Mouse (Mus musculus) liver, embryonic 16.5 days (tissue): ENCODE data around the gene Ulk4. TPM values are rescaled to one million over a fixed set of nuclear protein-coding genes. Genes with fewer than 3 reads are reported as not detected.
"Not testable (repeated sequence)": the region's sequence is repeated elsewhere in the genome, so short reads cannot be mapped to it uniquely, and the experiment has no call there.

Experiments used
- ATAC-seq: fragments of 200-750 bp; cut with Nextera tagmentation; 2 replicates; pipeline ENCODE4 v1.8.0; 2017; ENCODE audit warnings: low read depth, mild to moderate bottlenecking, moderate number of reproducible peaks, moderate library complexity
- H3K27ac ChIP-seq: fragments of 300-500 bp; sonication (generic); 2 replicates; pipeline ENCODE4 v1.5.1; 2014; ENCODE audit warnings: mild to moderate bottlenecking, low read length
- H3K27me3 ChIP-seq: fragments of 300-500 bp; sonication (generic); 2 replicates; pipeline ENCODE4 v1.6.1; 2014; ENCODE audit warnings: low read depth, low read length, mixed read lengths; ENCODE audit not compliant: control insufficient read depth, insufficient read depth
- H3K36me3 ChIP-seq: fragments of 300-500 bp; sonication (generic); 2 replicates; pipeline ENCODE4 v1.6.1; 2014; ENCODE audit warnings: mild to moderate bottlenecking; ENCODE audit not compliant: control insufficient read depth, insufficient read depth
- H3K4me1 ChIP-seq: fragments of 300-500 bp; sonication (generic); 2 replicates; pipeline ENCODE4 v1.6.1; 2014; ENCODE audit warnings: low read depth, low read length, mixed read lengths; ENCODE audit not compliant: control insufficient read depth
- H3K4me2 ChIP-seq: fragments of 300-500 bp; sonication (generic); 2 replicates; pipeline ENCODE4 v1.6.1; 2014; ENCODE audit warnings: low read depth, low read length, mixed read lengths
- H3K4me3 ChIP-seq: fragments of 300-500 bp; sonication (generic); 2 replicates; pipeline ENCODE4 v1.5.1; 2014; ENCODE audit warnings: low read depth, mild to moderate bottlenecking, low read length
- H3K9ac ChIP-seq: fragments of 300-500 bp; sonication (generic); 2 replicates; pipeline ENCODE4 v1.6.1; 2014; ENCODE audit warnings: low read depth, low read length
- H3K9me3 ChIP-seq: fragments of 300-500 bp; sonication (generic); replicated peaks from 2 replicates; pipeline ENCODE4 v1.6.1; 2016; ENCODE audit warnings: low read length; ENCODE audit not compliant: control insufficient read depth
- WGBS: fragments of 180-500 bp; shearing (Covaris S2); extraction: QIAGEN DNeasy Blood & Tissue Kit; methylation state at CpG from one replicate; pipeline ENCODE4 v1.1.7; 2014; ENCODE audit not compliant: insufficient replicate concordance; 5-methylcytosine and 5-hydroxymethylcytosine counted together
- polyA plus RNA-seq: library from polyadenylated mRNA; unstranded; fragments of >200 nt; fragmentation: Nextera tagmentation; extraction: Ambion mirVana; gene quantifications from 2 replicates; pipeline ENCODE4 v1.2.1, GENCODE M21; 2015

Ulk4 gene
- polyA plus RNA-seq, 1 experiment from 2014 or later, result 30.8 TPM

- Histone ChIP-seq H3K4me3 (no peak overlapping the region), H3K27me3 (no peaks in the 10 kb centered on the region), H3K36me3 (no peaks in the 10 kb centered on the region), H3K9ac (no peak overlapping the region), H3K27ac (no peak overlapping the region), H3K4me1 (no peaks in the 10 kb centered on the region), H3K9me3 (no peaks in the 10 kb centered on the region), H3K4me2 (no peak overlapping the region)
- ATAC-seq, result no peak
- WGBS, result 55% methylated on average over 12 of the region's 12 CpGs
Observed at GRCm38 (mm10) chr9:121061820-121062623, 215.0 kb downstream of the Ulk4 start.

GRCm38 (mm10) chr9:121060331-121060730 lies 216.7 kb downstream of the Ulk4 start:
- Histone ChIP-seq H3K4me2 (no peak overlapping the region), H3K4me3 (no peak overlapping the region), H3K4me1 (no peaks in the 10 kb centered on the region), H3K27ac (no peak overlapping the region), H3K36me3 (no peaks in the 10 kb centered on the region), H3K27me3 (no peaks in the 10 kb centered on the region), H3K9me3 (no peaks in the 10 kb centered on the region), H3K9ac (no peak overlapping the region)
- no peak for ATAC-seq
- WGBS, result 64% methylated on average over 8 of the region's 8 CpGs

GRCm38 (mm10) chr9:121059286-121059685 lies 217.7 kb downstream of the Ulk4 start:
- H3K36me3 ChIP-seq, result no peaks in the 10 kb centered on the region
- no peak overlapping the region for H3K4me2 ChIP-seq
- WGBS, result 77% methylated on average over 3 of the region's 3 CpGs
- no peaks in the 10 kb centered on the region for H3K9me3 ChIP-seq
- H3K27ac ChIP-seq, result no peak overlapping the region
- no peaks in the 10 kb centered on the region for H3K4me1 ChIP-seq
- ATAC-seq, result no peak
- H3K4me3 ChIP-seq, result no peak overlapping the region
- no peaks in the 10 kb centered on the region for H3K27me3 ChIP-seq
- no peak overlapping the region for H3K9ac ChIP-seq

- ATAC-seq, result no peak
- no peaks in the 10 kb centered on the region for H3K36me3 ChIP-seq
Observed at GRCm38 (mm10) chr9:121058538-121058937, 218.5 kb downstream of the Ulk4 start.

GRCm38 (mm10) chr9:121058116-121058515 lies 218.9 kb downstream of the Ulk4 start:
- ATAC-seq, result no peak
- no peak overlapping the region for H3K4me2 ChIP-seq
- no peaks in the 10 kb centered on the region for H3K4me1 ChIP-seq
- no peaks in the 10 kb centered on the region for H3K36me3 ChIP-seq
- H3K4me3 ChIP-seq, result no peak overlapping the region
- no peaks in the 10 kb centered on the region for H3K9me3 ChIP-seq
- no peak overlapping the region for H3K27ac ChIP-seq
- 71% methylated on average over 7 of the region's 7 CpGs for WGBS
- H3K27me3 ChIP-seq, result no peaks in the 10 kb centered on the region
- H3K9ac ChIP-seq, result no peak overlapping the region

More at GRCm38 (mm10) chr9:121058538-121058937, 218.5 kb downstream of the Ulk4 start:
- Histone ChIP-seq H3K4me1 (no peaks in the 10 kb centered on the region), H3K9me3 (no peaks in the 10 kb centered on the region), H3K4me2 (no peak overlapping the region), H3K27me3 (no peaks in the 10 kb centered on the region), H3K9ac (no peak overlapping the region), H3K27ac (no peak overlapping the region), H3K4me3 (no peak overlapping the region)
- WGBS, result 78% methylated on average over 8 of the region's 8 CpGs

GRCm38 (mm10) chr9:121057401-121057800 lies 219.6 kb downstream of the Ulk4 start:
- Histone ChIP-seq H3K27me3 (no peaks in the 10 kb centered on the region), H3K9ac (no peak overlapping the region), H3K4me2 (no peak overlapping the region), H3K36me3 (no peaks in the 10 kb centered on the region), H3K4me3 (no peak overlapping the region), H3K9me3 (no peaks in the 10 kb centered on the region), H3K27ac (no peak overlapping the region), H3K4me1 (no peaks in the 10 kb centered on the region)
- WGBS, result 54% methylated on average over 9 of the region's 9 CpGs
- no peak for ATAC-seq

- ATAC-seq, result no peak
- H3K27me3 ChIP-seq, result no peaks in the 10 kb centered on the region
- no peak overlapping the region for H3K4me2 ChIP-seq
- 69% methylated on average over 3 of the region's 3 CpGs for WGBS
- H3K4me1 ChIP-seq, result no peaks in the 10 kb centered on the region
- H3K27ac ChIP-seq, result no peak overlapping the region
- H3K9me3 ChIP-seq, result no peaks in the 10 kb centered on the region
- H3K9ac ChIP-seq, result no peak overlapping the region
- no peak overlapping the region for H3K4me3 ChIP-seq
- no peaks in the 10 kb centered on the region for H3K36me3 ChIP-seq
Observed at GRCm38 (mm10) chr9:121056526-121056925, 220.5 kb downstream of the Ulk4 start.

- no peaks in the 10 kb centered on the region for H3K27me3 ChIP-seq
- no peaks in the 10 kb centered on the region for H3K4me1 ChIP-seq
- 57% methylated on average over 5 of the region's 5 CpGs for WGBS
Observed at GRCm38 (mm10) chr9:121056036-121056435, 221.0 kb downstream of the Ulk4 start.

GRCm38 (mm10) chr9:121045657-121046056 lies 231.3 kb downstream of the Ulk4 start:
- H3K4me2 ChIP-seq, H3K4me1 ChIP-seq, H3K36me3 ChIP-seq, H3K9me3 ChIP-seq, ATAC-seq, H3K4me3 ChIP-seq, H3K9ac ChIP-seq, H3K27ac ChIP-seq, H3K27me3 ChIP-seq: not testable (repeated sequence)
- WGBS, result 43% methylated on average over 8 of the region's 9 CpGs

More at GRCm38 (mm10) chr9:121056036-121056435, 221.0 kb downstream of the Ulk4 start:
- no peaks in the 10 kb centered on the region for H3K36me3 ChIP-seq
- no peak overlapping the region for H3K27ac ChIP-seq
- H3K9ac ChIP-seq, result no peak overlapping the region
- H3K4me2 ChIP-seq, result no peak overlapping the region
- H3K9me3 ChIP-seq, result no peaks in the 10 kb centered on the region
- H3K4me3 ChIP-seq, result no peak overlapping the region
- ATAC-seq, result no peak
